Mouse (Mus musculus) heart, embryonic 11.5 days (tissue): ENCODE measurements around the gene Plpp7. TPM values are rescaled to one million over a fixed set of nuclear protein-coding genes. Genes with fewer than 3 reads are reported as not detected.

ENCODE experiments used
- ATAC-seq: fragments of 200-750 bp; cut with Nextera tagmentation; replicated peaks from 2 replicates; pipeline ENCODE4 v1.8.0; 2017; ENCODE audit warnings: moderate library complexity; ENCODE audit not compliant: insufficient number of reproducible peaks, low FRiP score, low TSS enrichment
- H3K27ac ChIP-seq: fragments of 300-500 bp; sonication (generic); 2 replicates; pipeline ENCODE4 v1.5.1; 2014; ENCODE audit warnings: mild to moderate bottlenecking, low read depth, low read length
- H3K27me3 ChIP-seq: fragments of 300-500 bp; sonication (generic); 2 replicates; pipeline ENCODE4 v1.6.1; 2014; ENCODE audit warnings: mild to moderate bottlenecking, low read length, mixed read lengths; ENCODE audit not compliant: control insufficient read depth, insufficient read depth
- H3K36me3 ChIP-seq: fragments of 300-500 bp; sonication (generic); 2 replicates; pipeline ENCODE4 v1.6.1; 2014; ENCODE audit warnings: mild to moderate bottlenecking, low read length, moderate library complexity, mixed read lengths; ENCODE audit not compliant: control insufficient read depth, insufficient read depth
- H3K4me1 ChIP-seq: fragments of 300-500 bp; sonication (generic); 2 replicates; pipeline ENCODE4 v1.6.1; 2014; ENCODE audit warnings: low read length; ENCODE audit not compliant: control insufficient read depth, insufficient read depth
- H3K4me2 ChIP-seq: fragments of 300-500 bp; sonication (generic); 2 replicates; pipeline ENCODE4 v1.6.1; 2014; ENCODE audit warnings: mild to moderate bottlenecking, moderate library complexity
- H3K4me3 ChIP-seq: fragments of 300-500 bp; sonication (generic); 2 replicates; pipeline ENCODE4 v1.5.1; 2014; ENCODE audit warnings: low read depth, low read length
- H3K9ac ChIP-seq: fragments of 300-500 bp; sonication (generic); 2 replicates; pipeline ENCODE4 v1.6.1; 2014; ENCODE audit warnings: mild to moderate bottlenecking, low read depth, low read length, moderate library complexity
- H3K9me3 ChIP-seq: fragments of 300-500 bp; sonication (generic); replicated peaks from 2 replicates; pipeline ENCODE4 v1.6.1; 2016; ENCODE audit warnings: low read length; ENCODE audit not compliant: control insufficient read depth
- WGBS: fragments of 180-500 bp; shearing (Covaris S2); extraction: QIAGEN DNeasy Blood & Tissue Kit; methylation state at CpG from one replicate; pipeline ENCODE4 v1.1.7; 2014; ENCODE audit not compliant: insufficient replicate concordance; 5-methylcytosine and 5-hydroxymethylcytosine counted together
- polyA plus RNA-seq: library from polyadenylated mRNA; unstranded; fragments of >200 nt; fragmentation: Nextera tagmentation; extraction: Ambion mirVana; gene quantifications from 2 replicates; pipeline ENCODE4 v1.2.1, GENCODE M21; 2014

Gene Plpp7
- polyA plus RNA-seq, 1 experiment from 2014 or later: 10.0 TPM

DNA sequence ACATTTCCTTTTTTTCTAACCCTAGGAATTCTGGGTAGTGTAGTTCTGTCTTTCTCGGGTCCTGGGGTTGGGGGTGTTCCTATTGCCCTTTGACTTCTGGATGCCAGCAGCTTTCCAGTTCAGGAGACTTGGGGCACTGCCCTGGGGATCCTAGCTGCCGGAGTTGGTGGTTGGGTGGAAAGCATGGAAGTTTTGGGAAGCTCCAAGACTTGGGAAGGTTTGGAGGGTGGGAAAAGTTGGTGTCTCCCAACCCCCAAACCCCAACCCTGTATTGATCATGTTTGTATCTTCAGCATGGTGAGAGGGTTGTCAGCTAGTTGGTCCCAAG is 10.5 kb upstream of the Plpp7 start:
- peaks cover 24% of the 10 kb centered on the region for H3K4me1 ChIP-seq
- H3K27ac ChIP-seq: peak overlapping the region; percentile 92

DNA sequence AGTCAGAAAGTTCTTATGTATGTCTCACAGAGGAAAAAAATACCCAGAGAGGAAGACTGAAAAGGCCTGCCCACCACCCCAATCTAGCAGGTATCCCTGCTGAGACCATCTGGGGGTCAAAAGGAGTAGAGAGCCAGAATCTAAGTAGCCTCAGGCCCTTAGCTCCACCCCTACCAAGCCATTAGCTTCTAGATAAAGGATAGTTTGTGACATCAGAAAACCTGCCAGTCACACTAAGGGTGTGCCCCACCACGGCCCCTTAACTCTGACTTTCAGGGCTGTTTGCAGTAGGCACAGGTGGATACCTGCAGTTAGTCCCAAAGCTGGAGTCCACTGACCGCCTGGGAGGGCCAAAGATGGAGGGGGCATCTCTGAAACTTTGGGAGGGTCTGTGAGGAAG is 10.1 kb upstream of the Plpp7 start:
- ATAC-seq: peak; percentile 37; the same call in 1 of the 2 replicates
- H3K4me1 ChIP-seq: peaks cover 21% of the 10 kb centered on the region
- H3K9ac ChIP-seq: no peak overlapping the region
- WGBS: 72% methylated on average over 2 of the region's 2 CpGs
- H3K4me2 ChIP-seq: peak overlapping the region; percentile 100; the same call in 1 of the 2 replicates
- H3K36me3 ChIP-seq: no peaks in the 10 kb centered on the region
- no peak overlapping the region for H3K4me3 ChIP-seq
- H3K27me3 ChIP-seq: peaks cover 6% of the 10 kb centered on the region; the same call in 1 of the 2 replicates
- H3K27ac ChIP-seq: peak overlapping the region; percentile 92
- H3K9me3 ChIP-seq: no peaks in the 10 kb centered on the region

More for the DNA sequence above, 10.5 kb upstream of the Plpp7 start:
- Histone ChIP-seq H3K27me3 (peaks cover 6% of the 10 kb centered on the region; the same call in 1 of the 2 replicates), H3K9me3 (no peaks in the 10 kb centered on the region), H3K9ac (peak overlapping the region; percentile 95), H3K4me2 (peak overlapping the region; percentile 100), H3K4me3 (peak overlapping the region; percentile 87), H3K36me3 (no peaks in the 10 kb centered on the region)
- no peak for ATAC-seq
- 24% methylated on average over 2 of the region's 2 CpGs for WGBS

DNA sequence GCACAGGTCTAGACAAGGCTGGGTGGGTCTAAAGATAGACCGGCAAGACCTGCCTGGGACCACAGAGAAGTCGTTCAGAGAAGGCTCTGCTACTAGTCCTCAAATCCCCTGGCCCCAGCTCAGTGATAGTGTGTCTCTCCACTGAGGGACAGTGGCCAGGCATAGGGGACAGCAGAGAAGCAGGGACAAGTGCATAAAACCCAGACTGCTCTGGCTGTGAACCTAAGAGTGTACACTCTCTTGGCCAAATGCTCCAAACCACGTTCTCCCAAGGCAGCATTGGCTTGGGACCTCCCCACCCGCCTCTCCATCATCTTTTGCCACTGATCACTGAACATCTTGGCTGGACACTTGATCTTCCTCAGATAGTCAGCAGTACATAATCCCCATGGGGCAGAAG is 7.7 kb upstream of the Plpp7 start:
- Histone ChIP-seq H3K27ac (no peak overlapping the region), H3K9me3 (no peaks in the 10 kb centered on the region), H3K4me2 (no peak overlapping the region), H3K4me1 (peaks cover 21% of the 10 kb centered on the region), H3K4me3 (no peak overlapping the region), H3K9ac (no peak overlapping the region), H3K36me3 (no peaks in the 10 kb centered on the region), H3K27me3 (peaks cover 6% of the 10 kb centered on the region; the same call in 1 of the 2 replicates)
- ATAC-seq: no peak
- 53% methylated on average over 4 of the region's 4 CpGs for WGBS

DNA sequence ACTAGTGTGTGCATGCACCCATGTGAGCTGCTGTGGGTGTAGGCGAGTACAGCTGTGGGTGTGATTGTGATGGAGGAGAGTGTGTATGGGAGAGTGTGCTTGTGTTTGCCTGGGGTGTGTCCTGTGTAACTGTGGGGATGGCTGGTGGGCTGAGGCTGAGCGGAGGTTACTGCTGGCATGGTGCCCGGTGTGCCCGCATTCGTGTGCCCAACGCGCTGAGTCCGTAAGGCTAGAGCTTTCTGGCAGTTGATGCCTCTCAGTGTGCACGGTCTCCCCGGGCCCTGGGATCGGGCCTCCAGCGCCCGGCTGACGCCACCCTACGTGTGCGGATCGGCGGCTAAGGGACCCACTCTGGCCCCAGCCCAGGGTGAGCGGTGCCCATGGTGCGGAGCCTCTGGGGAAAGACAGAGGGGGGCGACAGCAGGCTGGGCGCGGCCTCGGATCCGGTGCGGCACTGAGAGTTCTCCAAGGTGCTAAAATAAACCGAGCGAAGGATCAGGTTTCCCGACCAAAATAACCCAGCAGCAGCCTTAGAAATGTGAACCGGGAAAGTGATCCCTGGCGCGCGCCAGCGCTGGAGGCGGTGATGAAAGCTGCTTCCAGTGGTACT is 6.9 kb upstream of the Plpp7 start:
- ATAC-seq: 0 out of 2 replicates have a peak, but pooled peaks have one; percentile 25

DNA sequence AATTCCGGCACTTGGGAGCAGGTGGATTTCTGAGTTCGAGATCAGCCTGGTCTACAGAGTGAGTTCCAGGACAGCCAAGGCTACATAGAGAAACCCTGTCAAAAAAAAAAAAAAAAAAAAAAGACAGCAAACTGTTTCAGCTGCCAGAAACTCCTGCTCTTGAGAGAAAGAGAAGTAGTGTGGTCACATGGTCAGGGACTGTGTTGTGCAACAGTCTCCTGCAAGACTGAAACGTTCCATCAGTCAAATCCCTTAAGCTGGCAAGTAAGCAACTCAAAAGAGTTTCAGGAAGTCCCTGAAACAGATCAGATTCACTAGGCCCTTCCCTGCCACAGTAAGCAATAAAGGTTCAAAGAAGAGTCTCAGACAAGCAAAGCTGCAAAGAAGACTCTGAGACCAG is 5.7 kb upstream of the Plpp7 start:
- Histone ChIP-seq H3K27ac (peak overlapping the region; percentile 80; the same call in 1 of the 2 replicates), H3K27me3 (peaks cover 6% of the 10 kb centered on the region; the same call in 1 of the 2 replicates), H3K36me3 (no peaks in the 10 kb centered on the region), H3K9me3 (no peaks in the 10 kb centered on the region), H3K4me3 (no peak overlapping the region), H3K9ac (no peak overlapping the region), H3K4me1 (peaks cover 21% of the 10 kb centered on the region), H3K4me2 (no peak overlapping the region)
- 66% methylated on average over 3 of the region's 3 CpGs for WGBS
- no peak for ATAC-seq

More for the DNA sequence above, 6.9 kb upstream of the Plpp7 start:
- H3K36me3 ChIP-seq: no peaks in the 10 kb centered on the region
- H3K9ac ChIP-seq: peak overlapping the region; percentile 59
- peak overlapping the region; percentile 80 for H3K27ac ChIP-seq
- 6% methylated on average over 35 of the region's 35 CpGs for WGBS
- no peaks in the 10 kb centered on the region for H3K9me3 ChIP-seq
- peaks cover 6% of the 10 kb centered on the region; the same call in 1 of the 2 replicates for H3K27me3 ChIP-seq
- H3K4me1 ChIP-seq: peaks cover 21% of the 10 kb centered on the region
- peak overlapping the region; percentile 70 for H3K4me2 ChIP-seq
- peak overlapping the region; percentile 28 for H3K4me3 ChIP-seq

DNA sequence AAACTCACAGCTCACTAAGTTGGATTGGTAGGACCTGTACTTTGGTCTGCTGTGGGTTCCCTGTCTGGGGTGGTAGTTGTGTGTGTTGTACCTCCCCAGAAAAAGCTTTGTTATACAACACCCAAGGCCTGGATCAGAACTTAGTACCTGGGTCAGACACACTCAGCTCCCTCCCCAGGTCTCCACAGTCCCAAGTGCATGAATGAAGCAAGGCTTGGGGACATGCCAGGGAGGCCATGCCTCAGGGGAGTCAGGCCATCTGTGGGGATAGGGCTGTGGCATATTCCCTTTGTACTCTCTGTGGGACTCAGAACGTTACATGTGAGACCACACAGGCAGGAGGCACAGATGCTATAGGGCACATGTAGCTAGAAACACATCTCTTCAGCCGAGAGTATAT is 5.2 kb upstream of the Plpp7 start:
- Histone ChIP-seq H3K4me1 (peaks cover 17% of the 10 kb centered on the region), H3K36me3 (no peaks in the 10 kb centered on the region), H3K4me3 (no peak overlapping the region), H3K4me2 (no peak overlapping the region), H3K27ac (no peak overlapping the region), H3K27me3 (peaks cover 6% of the 10 kb centered on the region; the same call in 1 of the 2 replicates), H3K9me3 (no peaks in the 10 kb centered on the region), H3K9ac (no peak overlapping the region)
- ATAC-seq: no peak
- WGBS: 80% methylated on average over 2 of the region's 2 CpGs

DNA sequence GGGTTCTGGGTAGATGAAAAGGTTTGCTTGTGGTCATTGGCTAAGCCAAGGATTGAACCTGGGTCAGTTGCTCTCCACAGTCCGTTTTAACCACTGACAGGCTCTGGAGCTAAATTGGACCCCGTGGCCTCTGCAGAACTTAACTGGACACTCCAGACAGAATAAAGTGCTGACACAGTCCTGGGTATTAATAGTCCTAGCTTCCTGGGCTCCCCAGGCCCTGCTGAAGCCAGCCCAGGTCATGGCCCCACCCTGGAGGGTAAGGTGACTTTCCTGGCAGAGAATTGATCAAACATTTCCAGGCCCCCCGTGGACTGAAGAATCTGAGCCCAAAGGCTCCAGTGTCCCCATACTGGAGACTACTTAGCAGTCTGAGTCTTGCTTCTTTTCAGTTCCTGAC is 3.4 kb upstream of the Plpp7 start:
- WGBS: 52% methylated on average over 3 of the region's 3 CpGs
- no peak for ATAC-seq
- H3K27ac ChIP-seq: no peak overlapping the region
- 0 out of 2 replicates have a peak overlapping the region, but pooled peaks have one; percentile 22 for H3K9ac ChIP-seq
- no peaks in the 10 kb centered on the region for H3K9me3 ChIP-seq
- no peak overlapping the region for H3K4me2 ChIP-seq
- H3K4me1 ChIP-seq: peaks cover 23% of the 10 kb centered on the region
- H3K36me3 ChIP-seq: no peaks in the 10 kb centered on the region
- peaks cover 4% of the 10 kb centered on the region; the same call in 1 of the 2 replicates for H3K27me3 ChIP-seq
- H3K4me3 ChIP-seq: no peak overlapping the region

DNA sequence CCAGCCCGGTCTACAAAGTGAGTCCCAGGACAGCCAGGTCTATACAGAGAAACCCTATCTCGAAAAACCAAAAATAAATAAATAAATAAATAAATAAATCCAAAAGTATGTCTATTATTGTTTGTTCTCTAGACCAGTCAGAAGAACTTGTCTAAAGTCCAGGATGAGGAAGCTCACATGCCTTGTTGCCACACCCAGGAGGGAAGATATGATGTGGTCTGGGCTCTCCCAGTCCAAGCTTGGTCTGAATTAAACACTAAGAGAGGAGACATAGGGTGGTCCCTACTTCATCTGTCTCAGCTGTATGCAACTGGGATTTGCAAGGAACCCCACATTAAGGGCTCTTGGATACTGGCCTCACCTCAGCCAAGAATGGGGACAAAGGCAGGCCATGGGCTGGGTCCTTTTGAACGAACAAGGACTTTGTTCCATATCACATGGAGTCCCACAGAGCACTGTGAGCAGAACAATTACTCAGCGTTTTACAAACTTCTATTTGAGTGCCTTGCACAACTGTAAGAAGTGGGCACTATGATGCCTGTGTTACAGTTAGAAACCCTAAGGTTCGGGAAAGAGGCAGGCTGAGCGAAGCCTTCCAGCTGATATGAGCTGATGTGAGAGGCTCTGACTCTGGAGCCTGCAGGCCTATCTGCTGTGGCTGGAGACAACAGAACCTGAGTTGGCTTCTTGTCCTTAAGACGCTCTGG is 1.2 kb upstream of the Plpp7 start:
- no peaks in the 10 kb centered on the region for H3K27me3 ChIP-seq
- no peak for ATAC-seq
- WGBS: 76% methylated on average over 7 of the region's 7 CpGs

More for the DNA sequence above, 1.2 kb upstream of the Plpp7 start:
- no peaks in the 10 kb centered on the region for H3K36me3 ChIP-seq
- no peak overlapping the region for H3K9ac ChIP-seq
- H3K27ac ChIP-seq: no peak overlapping the region
- H3K4me1 ChIP-seq: peaks cover 14% of the 10 kb centered on the region
- H3K9me3 ChIP-seq: no peaks in the 10 kb centered on the region
- no peak overlapping the region for H3K4me2 ChIP-seq
- H3K4me3 ChIP-seq: no peak overlapping the region
